Mouse (Mus musculus) lung, adult 2 months (tissue): ENCODE data around the gene Prss56. TPM values are rescaled to one million over a fixed set of nuclear protein-coding genes. Genes with fewer than 3 reads are reported as not detected.

ENCODE experiments used
- DNase-seq: peaks from one replicate; pipeline ENCODE4 v3.0.0; 2022
- H3K4me1 ChIP-seq: fragments of 200-500 bp; 2 replicates; pipeline ENCODE4 v1.6.1; 2011; ENCODE audit warnings: low read length; ENCODE audit not compliant: control insufficient read depth, insufficient read depth
- H3K4me3 ChIP-seq: fragments of 200-500 bp; replicated peaks from 2 replicates; pipeline ENCODE3; 2011; ENCODE audit warnings: low read depth, mild to moderate bottlenecking, control low read depth, low read length; ENCODE audit errors: extremely low read depth
- CTCF ChIP-seq: fragments of 200-500 bp; IDR thresholded peaks from 2 replicates; pipeline ENCODE4 v1.5.1; 2011; ENCODE audit warnings: mild to moderate bottlenecking, low read length, control low read depth; ENCODE audit not compliant: insufficient read depth
- POLR2A ChIP-seq: fragments of 200-500 bp; IDR thresholded peaks from 2 replicates; pipeline ENCODE4 v1.6.1; 2011; ENCODE audit warnings: low read depth, mild to moderate bottlenecking, control low read depth, low read length, borderline replicate concordance; ENCODE audit errors: extremely low read depth
- WGBS: fragments of 180-500 bp; shearing (Covaris S2); methylation state at CpG from one replicate; pipeline ENCODE4 v1.1.7; 2018; 5-methylcytosine and 5-hydroxymethylcytosine counted together
- polyA plus RNA-seq: library from polyadenylated mRNA; depleted of rRNA; stranded (reverse); fragments of >200 nt; gene quantifications from 2 replicates; pipeline ENCODE4 v1.2.3, GENCODE M21; 2012

Gene Prss56
- polyA plus RNA-seq, 1 experiment: not detected

GRCm38 (mm10) chr1:87156199-87156587, 26.9 kb upstream of the Prss56 start, which contains the start of gene Ecel1:
TSS of gene Ecel1 (minus strand) at chr1:87156521.
- H3K4me1 ChIP-seq: no peaks in the 10 kb centered on the region
- H3K4me3 ChIP-seq: no peak within 1 kb of the TSS
- TF ChIP-seq POLR2A: no peak
- no peak for TF ChIP-seq CTCF
- WGBS: 3% methylated on average over 12 of the region's 12 CpGs
- DNase-seq: no peak

- TF ChIP-seq CTCF (no peak), POLR2A (no peak)
- no peaks in the 10 kb centered on the region for H3K4me1 ChIP-seq
- no peak overlapping the region for H3K4me3 ChIP-seq
- WGBS: 57% methylated on average over 3 of the region's 3 CpGs
- no peak for DNase-seq
Observed at GRCm38 (mm10) chr1:87159396-87159795, 23.7 kb upstream of the Prss56 start.

GRCm38 (mm10) chr1:87164164-87164795, 18.8 kb upstream of the Prss56 start:
- DNase-seq: no peak
- 33% methylated on average over 11 of the region's 11 CpGs for WGBS
- Histone ChIP-seq H3K4me3 (no peak overlapping the region), H3K4me1 (no peaks in the 10 kb centered on the region)
- no peak for TF ChIP-seq POLR2A

- Histone ChIP-seq H3K4me1 (no peaks in the 10 kb centered on the region), H3K4me3 (no peak overlapping the region)
- WGBS: 51% methylated on average over 9 of the region's 9 CpGs
- no peak for DNase-seq
- TF ChIP-seq POLR2A (no peak), CTCF (no peak)
Observed at GRCm38 (mm10) chr1:87164796-87165184, 18.3 kb upstream of the Prss56 start.

- DNase-seq: no peak
- H3K4me3 ChIP-seq: no peak overlapping the region
- WGBS: 15% methylated on average over 19 of the region's 19 CpGs
- H3K4me1 ChIP-seq: no peaks in the 10 kb centered on the region
- no peak for TF ChIP-seq POLR2A
- TF ChIP-seq CTCF: no peak
Observed at GRCm38 (mm10) chr1:87170458-87170857, 12.7 kb upstream of the Prss56 start.

- H3K4me1 ChIP-seq: no peaks in the 10 kb centered on the region
- no peak for DNase-seq
- H3K4me3 ChIP-seq: no peak overlapping the region
- no peak for TF ChIP-seq POLR2A
- no peak for TF ChIP-seq CTCF
- 76% methylated on average over 1 of the region's 1 CpGs for WGBS
Observed at GRCm38 (mm10) chr1:87171312-87171711, 11.8 kb upstream of the Prss56 start.

- H3K4me3 ChIP-seq: no peak overlapping the region
- no peaks in the 10 kb centered on the region for H3K4me1 ChIP-seq
- no peak for DNase-seq
- WGBS: 48% methylated on average over 9 of the region's 9 CpGs
- TF ChIP-seq CTCF (no peak), POLR2A (no peak)
Observed at GRCm38 (mm10) chr1:87172316-87172715, 10.8 kb upstream of the Prss56 start.

GRCm38 (mm10) chr1:87174006-87174955, 8.8 kb upstream of the Prss56 start:
- TF ChIP-seq POLR2A (no peak), CTCF (peak; percentile 64)
- Histone ChIP-seq H3K4me1 (no peaks in the 10 kb centered on the region), H3K4me3 (no peak overlapping the region)
- 26% methylated on average over 28 of the region's 28 CpGs for WGBS
- peak; percentile 49 for DNase-seq

GRCm38 (mm10) chr1:87175852-87176292, 7.2 kb upstream of the Prss56 start:
- H3K4me1 ChIP-seq: no peaks in the 10 kb centered on the region
- no peak overlapping the region for H3K4me3 ChIP-seq
- 21% methylated on average over 11 of the region's 11 CpGs for WGBS
- TF ChIP-seq POLR2A (no peak), CTCF (0 out of 2 replicates have a peak, but pooled peaks have one; percentile 11)
- no peak for DNase-seq
